Mouse (Mus musculus) heart, postnatal 0 days (tissue): ENCODE data around the gene Nisch.

ENCODE experiments used
- CTCF ChIP-seq: IDR thresholded peaks from 2 replicates; pipeline ENCODE4 v1.5.1; 2016; ENCODE audit warnings: antibody characterized with exemption, control low read depth, low read depth
- EP300 ChIP-seq: IDR thresholded peaks from 2 replicates; pipeline ENCODE4 v1.6.1; 2016; ENCODE audit warnings: antibody characterized with exemption, low read depth

- TF ChIP-seq CTCF (peak; percentile 59), EP300 (no peak; the same call in 1 of the 2 replicates)
These were observed 87.9 kb downstream of the Nisch start, which contains the start of gene Smim4 for GRCm38 (mm10) chr14:31128826-31129219.
